Mouse (Mus musculus): ENCODE measurements at regions not wholly inside any gene's neighbourhood (a gene's known extent, or its start where the extent isn't known, plus 50 kb on each side); places are given as distances from the start of the nearest gene placed in this dataset.

GRCm38 (mm10) chr3:18746898-18747297, 798.7 kb downstream of the Cypt12 start:
- Histone ChIP-seq H3K27me3 (replicated peaks) (no peaks in the 10 kb centered on the region), H3K36me3 (replicated peaks in 1 of 2; ENCODE audit: control insufficient read depth in 1 of 2, insufficient read depth in 1 of 2, low read length in 1 of 2) (no peaks in the 10 kb centered on the region), H3K4me1 (ENCODE audit: control insufficient read depth in 1 of 2, insufficient read depth in 2 of 2) (peaks cover 0 to 13% of the 10 kb centered on the region in 2 experiments; a peak in 2 of 4 replicates), H3K79me2 (replicated peaks; ENCODE audit: control insufficient read depth, extremely low read depth, insufficient read depth, poor library complexity, severe bottlenecking) (no peaks in the 10 kb centered on the region), H3K27ac (ENCODE audit: insufficient read depth, low read depth) (no peak overlapping the region), H3K4me3 (replicated peaks in 1 of 3; ENCODE audit: low read depth in 2 of 3, low read length in 2 of 3, poor library complexity in 1 of 3) (no peak overlapping the region), H3K4me2 (ENCODE audit: insufficient read depth, low read depth, poor library complexity, severe bottlenecking) (no peak overlapping the region), H3K9ac (ENCODE audit: insufficient read depth, low read depth) (no peak overlapping the region), H3K9me3 (replicated peaks; ENCODE audit: low read length) (no peaks in the 10 kb centered on the region)
- DNase-seq (ENCODE audit: extremely low read depth): no peak
- in situ Hi-C loops (cut with MboI; ENCODE audit: low pct_ligation_motif_present, low pct_unique_long_range_greater_than_20kb, low sequenced_read_pairs): no loop called here
- dilution Hi-C loops (cut with MboI; ENCODE audit: extremely low pct_ligation_motif_present, extremely low pct_unique_long_range_greater_than_20kb, low sequenced_read_pairs): no loop called here
- TF ChIP-seq EP300 (IDR thresholded peaks at IDR 0.05; ENCODE audit: low read length) (no peak), ETS1 (conservative IDR thresholded peaks at IDR 0.05; ENCODE audit: low read depth, low read length) (no peak), MXI1 (IDR thresholded peaks at IDR 0.05; ENCODE audit: low read depth, low read length) (no peak), PAX5 (IDR thresholded peaks at IDR 0.05; ENCODE audit: low read length) (no peak), CHD1 (IDR thresholded peaks at IDR 0.05; ENCODE audit: low read depth, low read length) (no peak), MAFK (IDR thresholded peaks at IDR 0.05; ENCODE audit: insufficient replicate concordance, low read length) (no peak), TCF12 (IDR thresholded peaks at IDR 0.05; ENCODE audit: low read depth, low read length) (no peak), RCOR1 (conservative IDR thresholded peaks at IDR 0.05; ENCODE audit: low read depth, low read length) (no peak), HCFC1 (IDR thresholded peaks at IDR 0.05; ENCODE audit: low read depth, low read length) (no peak), CHD2 (IDR thresholded peaks at IDR 0.05; ENCODE audit: low read length) (no peak), MYC (IDR thresholded peaks at IDR 0.05; ENCODE audit: low read depth, low read length) (no peak), SMC3 (IDR thresholded peaks at IDR 0.05; ENCODE audit: low read depth, low read length) (no peak), JUN (IDR thresholded peaks at IDR 0.05; ENCODE audit: insufficient read depth, low read depth, low read length) (no peak), NELFE (IDR thresholded peaks at IDR 0.05; ENCODE audit: low read depth, low read length) (no peak), USF2 (conservative IDR thresholded peaks at IDR 0.05; ENCODE audit: low read depth, low read length) (no peak), POLR2AphosphoS2 (IDR thresholded peaks at IDR 0.05; ENCODE audit: low read depth, low read length) (no peak), BHLHE40 (IDR thresholded peaks at IDR 0.05; ENCODE audit: low read depth, low read length) (no peak), USF1 (IDR thresholded peaks at IDR 0.05; ENCODE audit: low read depth, low read length) (no peak)

DNA sequence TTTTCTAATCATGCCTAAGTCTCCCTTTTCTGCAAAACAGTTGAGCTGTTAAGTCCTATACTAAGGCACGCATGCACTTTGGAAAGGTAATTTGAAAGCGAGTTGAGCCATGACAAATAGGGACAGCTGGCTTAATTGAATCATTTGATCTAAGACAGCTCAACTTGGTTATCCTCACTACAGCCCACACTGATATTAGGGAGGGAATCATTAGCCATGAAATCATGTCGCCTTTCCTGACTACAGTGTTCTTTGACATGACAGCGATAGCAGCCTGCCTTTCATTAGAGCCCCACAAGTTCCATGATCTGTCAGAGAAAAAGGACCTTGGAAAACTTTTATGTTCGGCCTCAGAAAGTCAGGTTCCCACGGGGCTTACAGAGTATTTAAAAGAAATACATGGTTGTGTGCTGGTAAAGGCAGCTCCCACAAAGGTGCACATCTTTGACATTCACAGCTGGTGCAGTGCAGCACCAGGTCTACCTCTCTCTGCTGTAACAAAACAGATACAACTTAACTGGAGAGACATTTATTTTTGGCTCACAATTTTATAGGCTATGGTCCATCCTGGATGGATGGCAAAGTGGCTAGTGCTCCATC, 803.5 kb downstream of the Cypt12 start:
- H3K27ac ChIP-seq (ENCODE audit: insufficient read depth, low read depth): no peak overlapping the region
- H3K4me2 ChIP-seq (ENCODE audit: insufficient read depth, low read depth, poor library complexity, severe bottlenecking): no peak overlapping the region
- dilution Hi-C loops (cut with MboI; ENCODE audit: extremely low pct_ligation_motif_present, extremely low pct_unique_long_range_greater_than_20kb, low sequenced_read_pairs): no loop called here

More for the DNA sequence above, 803.5 kb downstream of the Cypt12 start:
- no peak for DNase-seq (ENCODE audit: extremely low read depth)
- no peaks in the 10 kb centered on the region for H3K27me3 ChIP-seq (replicated peaks)
- no peaks in the 10 kb centered on the region for H3K36me3 ChIP-seq (replicated peaks in 1 of 2; ENCODE audit: control insufficient read depth in 1 of 2, insufficient read depth in 1 of 2, low read length in 1 of 2)
- H3K4me1 ChIP-seq (ENCODE audit: control insufficient read depth in 1 of 2, insufficient read depth in 2 of 2): peaks cover 0 to 13% of the 10 kb centered on the region in 2 experiments; a peak in 2 of 4 replicates
- in situ Hi-C loops (cut with MboI; ENCODE audit: low pct_ligation_motif_present, low pct_unique_long_range_greater_than_20kb, low sequenced_read_pairs): no loop called here
- no peak overlapping the region for H3K9ac ChIP-seq (ENCODE audit: insufficient read depth, low read depth)
- TF ChIP-seq ZMIZ1 (IDR thresholded peaks at IDR 0.05; ENCODE audit: low read depth, low read length) (no peak), ZC3H11A (IDR thresholded peaks at IDR 0.05; ENCODE audit: low read depth, low read length) (no peak)
- H3K4me3 ChIP-seq (replicated peaks in 1 of 3; ENCODE audit: low read depth in 2 of 3, low read length in 2 of 3, poor library complexity in 1 of 3): no peak overlapping the region
- H3K9me3 ChIP-seq (replicated peaks; ENCODE audit: low read length): no peaks in the 10 kb centered on the region
- H3K79me2 ChIP-seq (replicated peaks; ENCODE audit: control insufficient read depth, extremely low read depth, insufficient read depth, poor library complexity, severe bottlenecking): no peaks in the 10 kb centered on the region

Data from CH12.LX (cell line).